Mouse (Mus musculus) heart, postnatal 10 days (tissue): ENCODE results near the gene Icos. TPM values are rescaled to one million over a fixed set of nuclear protein-coding genes. Genes with fewer than 3 reads are reported as not detected.

Source experiments
- DNase-seq, 2 experiments: peaks; one replicate each; pipeline ENCODE4 v3.0.0; 2021
- intact Hi-C: fragments of 180-260 bp; cut with DNase I; formaldehyde crosslinking; loops from one replicate; pipeline ENCODE4 v1.15.1; 2025
- total RNA-seq, 2 experiments: library from RNA; stranded (reverse); gene quantifications; 2 replicates each; pipeline ENCODE4 v1.2.3; 2021

Icos gene
- total RNA-seq = under 1 TPM; 0.10 to 0.31 TPM

GRCm38 (mm10) chr1:60977641-60978040 lies at the start of gene Icos:
Icos (plus strand) TSS chr1:60977927.
- intact Hi-C loops = no loop called here

GRCm38 (mm10) chr1:60929036-60929435 lies 48.7 kb upstream of the Icos start:
- DNase-seq = no peak
- intact Hi-C loops = no loop called here

More at GRCm38 (mm10) chr1:60977641-60978040, at the start of gene Icos:
- DNase-seq = no peak

GRCm38 (mm10) chr1:60930397-60930796 lies 47.3 kb upstream of the Icos start:
- DNase-seq = no peak
- intact Hi-C loops = no loop called here

GRCm38 (mm10) chr1:60935968-60936581 lies 41.7 kb upstream of the Icos start:
- peak; percentile 50 to 52 for DNase-seq
- intact Hi-C loops = no loop called here

GRCm38 (mm10) chr1:60936963-60937711 lies 40.6 kb upstream of the Icos start:
- intact Hi-C loops = no loop called here
- no peak for DNase-seq

GRCm38 (mm10) chr1:60938256-60938655 lies 39.5 kb upstream of the Icos start:
- no peak for DNase-seq

GRCm38 (mm10) chr1:60938974-60939373 lies 38.8 kb upstream of the Icos start:
- no peak for DNase-seq
- intact Hi-C loops = no loop called here

More at GRCm38 (mm10) chr1:60938256-60938655, 39.5 kb upstream of the Icos start:
- intact Hi-C loops = no loop called here

GRCm38 (mm10) chr1:60940023-60940422 lies 37.7 kb upstream of the Icos start:
- no peak for DNase-seq
- intact Hi-C loops = no loop called here

- intact Hi-C loops = no loop called here
- DNase-seq = no peak
These were observed 37.1 kb upstream of the Icos start for GRCm38 (mm10) chr1:60940620-60941019.

GRCm38 (mm10) chr1:60941056-60942048 lies 36.4 kb upstream of the Icos start:
- intact Hi-C loops = no loop called here

GRCm38 (mm10) chr1:60942921-60943320 lies 34.8 kb upstream of the Icos start:
- no peak for DNase-seq
- intact Hi-C loops = no loop called here

More at GRCm38 (mm10) chr1:60941056-60942048, 36.4 kb upstream of the Icos start:
- DNase-seq = no peak

GRCm38 (mm10) chr1:60945633-60946401 lies 31.9 kb upstream of the Icos start:
- intact Hi-C loops = no loop called here
- DNase-seq = no peak

- intact Hi-C loops = no loop called here
These were observed 29.6 kb upstream of the Icos start for GRCm38 (mm10) chr1:60948112-60948511.

GRCm38 (mm10) chr1:60952958-60953357 lies 24.8 kb upstream of the Icos start:
- DNase-seq = peak; percentile 53 to 54
- intact Hi-C loops = no loop called here

More at GRCm38 (mm10) chr1:60948112-60948511, 29.6 kb upstream of the Icos start:
- DNase-seq = no peak

- DNase-seq = no peak
- intact Hi-C loops = no loop called here
These were observed 24.0 kb upstream of the Icos start for GRCm38 (mm10) chr1:60953686-60954085.

- peak; percentile 41 to 72 for DNase-seq
- intact Hi-C loops = loop anchor here (5.0 kb wide), 1 partner anchor 797 kb away; no protein-coding TSS in a partner anchor
These were observed 23.0 kb upstream of the Icos start for GRCm38 (mm10) chr1:60954759-60955158.

GRCm38 (mm10) chr1:60955186-60955585 lies 22.5 kb upstream of the Icos start:
- DNase-seq = no peak
- intact Hi-C loops = loop anchor here (5.0 kb wide), 1 partner anchor 798 kb away; no protein-coding TSS in a partner anchor

GRCm38 (mm10) chr1:60956196-60956595 lies 21.5 kb upstream of the Icos start:
- intact Hi-C loops = loop anchor here (5.0 kb wide), 1 partner anchor 799 kb away; no protein-coding TSS in a partner anchor
- no peak for DNase-seq

- intact Hi-C loops = loop anchor here (5.0 kb wide), 1 partner anchor 801 kb away; no protein-coding TSS in a partner anchor
- no peak for DNase-seq
These were observed 19.4 kb upstream of the Icos start for GRCm38 (mm10) chr1:60958287-60958686.

- no peak for DNase-seq
- intact Hi-C loops = loop anchor here (5.0 kb wide), 1 partner anchor 802 kb away; no protein-coding TSS in a partner anchor
These were observed 18.5 kb upstream of the Icos start for GRCm38 (mm10) chr1:60959246-60959645.
